Mouse (Mus musculus) A20 (cell line): ENCODE results near the gene Grm4.
A peak's percentile ranks its signal among the peaks of the same experiment; 100 is the strongest.

Experiments
- DNase-seq: peaks from one replicate; pipeline ENCODE4 v3.0.0-alpha.2; 2011; ENCODE audit warnings: low read depth, low spot score

The Grm4 gene

DNA sequence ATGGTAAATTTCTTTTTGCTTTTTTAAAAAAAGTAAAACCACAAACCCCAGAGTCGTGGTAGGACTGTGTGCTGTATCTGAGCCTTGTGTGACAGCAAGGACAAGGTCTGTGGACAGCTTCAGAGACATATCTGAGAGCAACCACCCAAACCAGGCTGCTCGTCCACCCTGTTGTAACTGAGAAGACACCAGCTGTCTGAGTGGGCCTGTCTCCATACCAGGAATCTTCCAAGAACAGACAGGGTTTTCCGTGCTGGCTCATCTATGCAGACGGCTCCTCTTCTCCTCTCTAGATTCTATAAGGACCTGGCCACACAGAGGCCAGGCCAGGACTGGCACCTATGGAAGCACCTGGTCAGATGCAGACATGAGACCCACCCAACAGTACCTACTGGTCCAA lies 27.8 kb downstream of the Grm4 start:
- DNase-seq: no peak

- no peak for DNase-seq
Observed at GRCm38 (mm10) chr17:27488173-27488823, 32.9 kb downstream of the Grm4 start.

GRCm38 (mm10) chr17:27485940-27486339 lies 35.3 kb downstream of the Grm4 start:
- DNase-seq: no peak

DNA sequence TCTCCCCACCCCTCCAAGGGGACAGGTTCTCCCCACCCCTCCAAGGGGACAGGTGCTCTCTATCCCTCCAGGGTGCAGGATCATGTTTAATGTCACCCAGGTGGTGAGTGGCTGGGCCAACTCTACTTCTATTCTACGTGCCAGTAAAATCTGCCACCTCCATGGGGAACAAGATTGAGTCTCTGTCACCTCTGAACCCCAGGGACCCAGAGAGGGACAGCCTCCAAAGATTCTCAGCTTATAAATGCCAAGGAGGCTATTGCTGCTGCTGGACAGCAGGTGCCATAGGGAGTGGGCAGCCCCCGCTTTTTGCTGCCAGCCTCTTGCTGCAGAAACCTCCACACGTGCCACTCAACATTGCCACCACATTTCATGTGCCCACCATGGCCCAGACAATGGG lies 37.6 kb downstream of the Grm4 start:
- DNase-seq: no peak

DNA sequence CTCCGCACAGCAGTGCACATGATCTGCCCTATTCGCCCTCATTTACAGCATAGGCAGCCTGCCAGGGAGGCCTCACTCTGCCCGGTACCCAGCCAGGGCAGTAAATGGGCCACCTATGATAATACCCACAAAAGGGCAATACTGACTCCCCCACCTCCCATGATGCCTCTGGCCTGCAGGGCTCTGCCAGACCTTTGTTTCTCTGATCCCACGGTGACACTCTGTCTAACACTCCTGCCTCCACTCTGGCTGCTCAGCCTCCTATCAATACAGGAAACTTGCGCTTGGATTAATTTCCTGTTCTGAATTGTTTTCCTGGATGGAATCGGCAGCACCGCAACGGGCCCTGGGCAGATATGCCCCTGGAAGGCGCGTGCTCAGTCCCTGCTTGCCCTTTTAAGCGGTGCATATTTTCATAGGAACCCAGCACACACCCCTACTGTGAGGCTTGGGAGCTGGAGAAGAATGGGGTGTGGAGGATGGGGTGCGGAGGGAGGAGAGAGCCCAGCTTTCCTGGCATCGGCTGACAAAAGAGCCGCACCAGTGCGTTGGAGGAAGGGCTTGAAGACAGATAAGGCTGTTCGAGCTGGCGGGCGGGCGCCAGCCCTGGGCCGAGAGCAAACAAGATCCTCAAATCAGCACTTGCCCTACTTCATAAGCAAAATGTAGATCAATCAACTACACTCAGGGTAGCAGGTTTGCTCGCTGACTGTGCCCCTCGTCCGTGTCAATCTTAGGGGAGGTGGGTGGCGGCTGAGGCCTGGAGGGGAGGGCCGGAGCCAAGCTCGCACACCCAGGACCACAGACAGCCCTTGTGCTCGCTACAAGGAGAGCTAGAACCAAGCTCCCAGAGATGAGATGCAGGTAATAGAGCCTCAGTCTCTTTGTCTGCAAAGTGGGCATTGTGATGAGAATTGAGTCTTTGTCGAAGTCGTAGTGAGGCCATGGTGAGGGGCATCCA lies 40.8 kb downstream of the Grm4 start:
- DNase-seq: no peak

- no peak for DNase-seq
Observed at GRCm38 (mm10) chr17:27475650-27476049, 45.6 kb downstream of the Grm4 start.

- DNase-seq: peak; percentile 31
Observed at GRCm38 (mm10) chr17:27466620-27467019, 54.6 kb downstream of the Grm4 start.

- no peak for DNase-seq
Observed at GRCm38 (mm10) chr17:27465924-27466323, 55.3 kb downstream of the Grm4 start.

GRCm38 (mm10) chr17:27464327-27464962 lies 56.8 kb downstream of the Grm4 start:
- DNase-seq: no peak

DNA sequence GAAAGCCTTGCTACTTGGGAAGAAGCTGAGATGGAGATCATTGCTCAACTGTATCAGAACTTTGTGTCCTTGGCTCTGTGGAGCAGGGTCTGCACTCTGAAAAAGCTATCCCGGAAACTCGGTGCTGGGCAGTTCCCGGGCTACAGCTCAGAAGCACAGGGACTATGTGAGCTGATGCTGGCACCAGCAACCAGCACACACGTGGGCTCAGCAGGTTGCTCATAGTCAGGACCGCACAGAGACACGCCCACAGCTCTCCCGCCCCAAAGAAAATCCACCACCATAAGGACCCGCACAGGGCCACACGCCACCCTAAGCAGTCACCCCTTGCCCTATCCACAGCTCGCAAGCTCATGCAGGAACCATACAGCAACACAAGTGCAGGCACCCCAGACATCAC lies 61.2 kb downstream of the Grm4 start:
- DNase-seq: no peak

DNA sequence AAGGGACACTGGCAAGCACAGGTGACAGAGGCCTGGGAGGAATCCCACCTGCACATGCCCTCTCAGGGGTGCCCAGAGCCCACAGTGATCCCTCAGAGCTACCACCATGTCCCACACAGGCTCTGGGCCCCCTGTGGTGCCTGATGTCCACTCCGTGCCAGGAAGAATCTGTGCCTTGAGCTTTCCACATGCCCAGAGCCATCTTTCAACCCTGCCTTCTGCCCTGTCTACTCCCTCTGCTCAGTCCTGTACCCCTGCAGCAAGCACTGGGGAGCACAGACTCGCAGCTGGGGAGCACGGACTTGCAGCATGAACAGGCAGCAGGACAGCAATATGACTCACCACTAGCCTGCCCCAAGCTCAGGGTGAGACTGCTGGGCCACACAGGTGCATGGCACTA lies 62.0 kb downstream of the Grm4 start:
- no peak for DNase-seq

GRCm38 (mm10) chr17:27457863-27458494 lies 63.2 kb downstream of the Grm4 start:
- no peak for DNase-seq

GRCm38 (mm10) chr17:27457038-27457577 lies 64.1 kb downstream of the Grm4 start:
- no peak for DNase-seq

DNA sequence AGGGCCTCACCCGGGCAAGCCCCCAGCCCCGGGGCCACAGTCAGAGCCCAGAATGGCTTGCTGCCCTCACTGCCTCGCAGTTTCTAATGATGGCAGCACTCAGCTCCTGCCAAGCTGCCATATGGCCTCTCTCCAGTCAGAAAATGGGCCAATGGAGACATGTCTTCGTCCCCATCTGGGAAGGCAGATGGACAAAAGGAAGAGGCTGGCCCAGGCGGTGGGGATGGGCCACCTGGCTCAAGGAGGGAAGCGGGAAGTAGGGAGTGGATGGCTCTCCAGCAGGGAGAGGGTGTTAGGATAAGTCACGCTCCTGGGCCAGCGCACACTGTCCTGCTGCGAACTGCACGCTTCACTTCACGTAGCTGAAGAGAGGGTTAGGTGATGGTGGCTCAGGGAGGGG lies 64.8 kb downstream of the Grm4 start:
- no peak for DNase-seq

GRCm38 (mm10) chr17:27455012-27455784 lies 66.0 kb downstream of the Grm4 start:
- DNase-seq: no peak

- DNase-seq: no peak
Observed at GRCm38 (mm10) chr17:27454396-27454795, 66.8 kb downstream of the Grm4 start.

DNA sequence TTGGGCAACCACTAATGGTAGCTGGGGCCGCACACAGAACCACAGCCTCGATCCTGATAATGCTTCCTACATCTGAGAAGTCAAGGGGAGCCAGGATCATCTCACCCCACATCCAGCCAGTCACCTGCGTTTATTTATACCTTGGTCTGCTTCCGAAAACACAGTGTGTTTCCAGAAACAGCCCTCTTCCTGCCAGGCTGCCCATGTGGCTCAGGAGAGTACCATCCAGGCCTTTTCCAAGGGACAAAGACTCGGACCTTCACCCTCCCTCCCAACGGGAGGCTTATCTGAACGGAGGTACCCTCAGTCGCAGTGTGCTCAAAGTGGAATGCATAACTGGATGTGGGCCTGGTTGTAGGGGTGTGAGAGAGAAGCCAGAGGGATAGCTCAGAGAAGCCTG lies 68.2 kb downstream of the Grm4 start:
- DNase-seq: no peak

DNA sequence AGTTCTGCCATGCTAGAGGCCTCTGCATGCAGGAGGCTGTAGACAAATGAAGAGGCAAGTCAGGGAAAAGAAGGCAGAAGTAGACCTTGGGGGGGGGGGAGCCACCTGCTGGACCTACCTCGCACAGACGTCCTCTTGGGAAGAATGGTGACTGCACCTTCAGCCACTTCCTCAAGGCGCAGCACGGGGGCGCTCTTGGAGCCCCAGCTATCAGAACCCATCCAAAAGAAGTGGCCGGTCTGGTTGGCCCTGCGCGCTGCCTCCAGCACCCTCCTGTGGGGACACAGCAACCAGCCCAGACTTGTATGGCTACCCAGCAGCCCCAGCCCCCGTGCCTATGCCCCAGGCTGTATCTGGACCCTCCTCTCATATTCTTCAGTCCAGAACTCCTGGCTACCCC lies 69.4 kb downstream of the Grm4 start:
- DNase-seq: peak; percentile 57

DNA sequence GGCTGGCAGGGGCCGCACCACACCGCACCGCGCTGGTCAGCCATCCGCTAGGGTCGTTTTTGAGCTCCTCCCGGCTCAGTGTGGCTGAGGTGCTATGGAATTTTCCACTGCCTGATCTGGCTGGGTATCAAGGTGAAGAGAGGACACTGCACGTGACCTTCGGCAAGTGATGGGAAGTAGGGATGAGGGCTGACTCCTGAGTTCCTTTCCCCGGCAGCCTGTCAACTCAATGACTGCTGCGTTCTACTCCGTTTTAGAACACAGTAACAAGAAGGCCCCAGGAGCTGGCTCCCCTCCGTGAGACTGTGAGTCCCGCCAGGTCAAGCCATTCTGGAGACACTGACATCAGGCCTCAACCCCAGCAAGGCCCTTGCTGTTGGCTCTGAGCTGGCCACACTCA lies 70.0 kb downstream of the Grm4 start:
- DNase-seq: no peak

GRCm38 (mm10) chr17:27449757-27450330 lies 71.4 kb downstream of the Grm4 start:
- DNase-seq: no peak

DNA sequence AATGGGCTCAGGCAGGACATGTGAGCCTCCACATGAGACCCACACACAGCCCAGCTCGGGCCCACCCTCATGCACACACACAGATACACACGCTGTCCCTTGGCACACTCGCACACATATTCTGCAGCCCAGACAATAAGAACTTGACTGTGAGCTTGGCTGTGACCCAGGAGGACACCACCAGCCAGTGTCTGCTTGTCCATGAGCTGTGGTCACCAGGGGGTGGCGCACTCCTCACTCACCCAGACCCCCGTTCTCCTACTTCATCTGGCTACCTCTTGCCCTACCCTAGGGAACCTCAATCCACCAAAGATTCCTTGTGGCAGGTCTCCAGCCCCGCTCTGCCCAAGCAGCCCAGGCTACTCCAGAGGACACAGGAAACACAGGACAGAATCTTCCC lies 72.5 kb downstream of the Grm4 start:
- no peak for DNase-seq
